Mouse (Mus musculus): Measurements from ENCODE around the gene Kcnk4.

DNA sequence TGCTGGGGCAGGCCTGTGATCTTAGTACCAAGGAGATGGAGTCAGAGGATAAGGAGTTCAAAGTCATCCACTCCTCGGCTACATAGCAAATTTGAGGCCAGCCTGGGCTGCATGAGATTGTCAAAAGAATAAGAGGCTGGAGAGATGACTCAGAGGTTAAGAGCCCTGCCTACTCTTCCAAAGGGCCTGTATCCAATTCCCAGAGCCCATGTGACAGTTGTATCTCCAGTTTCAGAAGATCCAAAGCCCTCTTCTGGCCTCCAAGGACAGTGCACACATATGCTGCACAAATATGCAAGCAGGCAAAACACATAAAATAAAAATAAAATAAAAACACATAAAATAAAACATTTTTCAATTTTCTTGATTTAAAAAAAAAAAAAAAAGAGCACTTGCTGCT lies 60.1 kb downstream of the Kcnk4 start:
- TF ChIP-seq CTCF (IDR thresholded peaks at IDR 0.05; ENCODE audit: control insufficient read depth, insufficient read depth, insufficient read length) = no peak
- peak; percentile 51 for TF ChIP-seq USF1 (IDR thresholded peaks at IDR 0.05; ENCODE audit: low read depth)
- TF ChIP-seq FOSL1 (IDR thresholded peaks at IDR 0.05; ENCODE audit: insufficient read depth, low read length, poor library complexity, severe bottlenecking) = no peak
- no peak for TF ChIP-seq MAX (IDR thresholded peaks at IDR 0.05)
- TF ChIP-seq MYOD1 (IDR thresholded peaks at IDR 0.05; ENCODE audit: control insufficient read depth, insufficient read length, low read depth) = no peak
- no peak for TF ChIP-seq CEBPB (IDR thresholded peaks at IDR 0.05; ENCODE audit: low read depth)
- no peak for TF ChIP-seq MYOG (IDR thresholded peaks at IDR 0.05; ENCODE audit: control insufficient read depth, extremely low read depth, insufficient read length)
